In the genomic region with DNA sequence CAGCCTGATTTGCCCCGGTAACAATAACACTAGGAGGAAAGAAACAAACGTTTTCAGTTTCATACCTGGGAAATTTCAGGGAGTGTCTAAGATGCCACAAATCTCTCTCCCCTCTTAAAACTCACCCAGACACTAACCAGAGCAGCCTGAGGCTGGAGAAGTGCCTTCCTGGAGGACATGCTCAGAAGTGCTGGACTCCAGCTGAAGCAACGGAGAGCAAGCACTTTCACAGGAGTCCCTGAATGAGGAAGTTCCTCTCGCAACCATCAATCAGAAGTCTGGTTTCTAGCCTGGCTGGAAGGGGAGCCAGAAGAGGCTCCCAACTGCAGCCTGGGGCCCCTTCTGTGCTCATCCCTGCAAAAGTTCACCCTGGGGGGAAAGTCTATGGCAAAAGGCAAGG, we compare ENCODE assay signal across 12 mouse cellular contexts.
DNase-seq lines count a peak whose midpoint lies in the region; ATAC-seq and TF ChIP-seq lines count a peak whose summit lies in the region.
"Had no signal": no experiment of that assay in that cellular context is flagged by ENCODE, and none has a peak within 500 bp of the region (broad histone marks: within the 10 kb centered on the region; RNA-seq: fewer than 3 reads in every experiment).

No protein-coding gene starts in this region.

- H3K9me3 ChIP-seq in heart, embryonic 14.5 days (ENCODE audit: control insufficient read depth, low read length), result no peaks in the 10 kb centered on the region
- H3K9me3 ChIP-seq in liver, embryonic 15.5 days (replicated peaks), result no peaks in the 10 kb centered on the region
- H3K9me3 ChIP-seq: forebrain, embryonic 15.5 days had no signal

- TF ChIP-seq CTCF in spleen, adult 2 months (IDR thresholded peaks at IDR 0.05; ENCODE audit: extremely low read depth, insufficient read depth, insufficient read length, insufficient replicate concordance), result no peak

- 0 out of 2 replicates have a peak, but pooled peaks cover 3% of the 10 kb centered on the region for H3K36me3 ChIP-seq in heart, embryonic 14.5 days (ENCODE audit: control insufficient read depth, insufficient read depth, low read length)
- H3K36me3 ChIP-seq in spleen, adult 2 months (ENCODE audit: control insufficient read depth, insufficient read depth, low read length), result no peaks in the 10 kb centered on the region
- H3K36me3 ChIP-seq in liver, embryonic 15.5 days (replicated peaks), result no peaks in the 10 kb centered on the region
- H3K36me3 ChIP-seq: forebrain, embryonic 15.5 days had no signal

- no peak for ATAC-seq in heart, embryonic 14.5 days (ENCODE audit: insufficient number of reproducible peaks, insufficient read depth, low FRiP score, low read depth)
- ATAC-seq in liver, embryonic 15.5 days (ENCODE audit: insufficient read depth), result no peak
- no peak for ATAC-seq in erythroid progenitor cell, adult 5-6 weeks (replicated peaks; ENCODE audit: low FRiP score, poor library complexity, severe bottlenecking)
- ATAC-seq: forebrain, embryonic 15.5 days had no signal

- TF ChIP-seq POLR2A in spleen, adult 2 months (IDR thresholded peaks at IDR 0.05; ENCODE audit: low read depth, low read length), result no peak

- no peak overlapping the region for H3K4me2 ChIP-seq in heart, embryonic 14.5 days (ENCODE audit: low read length)
- H3K4me2 ChIP-seq in liver, embryonic 15.5 days, result peak overlapping the region; percentile 5; the same call in 1 of the 2 replicates
- H3K4me2 ChIP-seq: forebrain, embryonic 15.5 days had no signal

- H3K4me3 ChIP-seq in heart, embryonic 14.5 days (ENCODE audit: control insufficient read depth in 1 of 2, insufficient read depth in 1 of 2, low read depth in 1 of 2, low read length in 2 of 2), result no peak overlapping the region
- peak overlapping the region; percentile 18; the same call in 1 of the 2 replicates for H3K4me3 ChIP-seq in spleen, adult 2 months (ENCODE audit: extremely low read depth, insufficient read depth, insufficient read length)
- H3K4me3 ChIP-seq in liver, embryonic 15.5 days (replicated peaks), result no peak overlapping the region
- H3K4me3 ChIP-seq: forebrain, embryonic 15.5 days had no signal

- no peaks in the 10 kb centered on the region for H3K27me3 ChIP-seq in heart, embryonic 14.5 days (ENCODE audit: control insufficient read depth, insufficient read depth, low read length)
- H3K27me3 ChIP-seq in spleen, adult 2 months (ENCODE audit: control insufficient read depth, insufficient read depth, low read length), result no peaks in the 10 kb centered on the region
- no peaks in the 10 kb centered on the region for H3K27me3 ChIP-seq in liver, embryonic 15.5 days
- H3K27me3 ChIP-seq: forebrain, embryonic 15.5 days had no signal

- H3K27ac ChIP-seq in heart, embryonic 14.5 days (replicated peaks in 1 of 2; ENCODE audit: control insufficient read depth in 1 of 2, insufficient read depth in 1 of 2, low read depth in 2 of 2, low read length in 2 of 2), result peak overlapping the region; percentile 39 to 46
- H3K27ac ChIP-seq in spleen, adult 2 months (ENCODE audit: insufficient read depth, low read length), result no peak overlapping the region
- H3K27ac ChIP-seq in liver, embryonic 15.5 days (replicated peaks), result no peak overlapping the region
- H3K27ac ChIP-seq: forebrain, embryonic 15.5 days had no signal

- H3K9ac ChIP-seq in heart, embryonic 14.5 days (ENCODE audit: low read length), result no peak overlapping the region
- H3K9ac ChIP-seq in liver, embryonic 15.5 days, result no peak overlapping the region
- H3K9ac ChIP-seq: forebrain, embryonic 15.5 days had no signal

- peaks cover 33 to 52% of the 10 kb centered on the region in 2 experiments for H3K4me1 ChIP-seq in heart, embryonic 14.5 days (ENCODE audit: control insufficient read depth in 2 of 2, insufficient read depth in 2 of 2, low read length in 2 of 2)
- peaks cover 2% of the 10 kb centered on the region; the same call in 1 of the 2 replicates for H3K4me1 ChIP-seq in spleen, adult 2 months (ENCODE audit: control insufficient read depth, insufficient read depth, insufficient read length)
- H3K4me1 ChIP-seq in liver, embryonic 15.5 days (replicated peaks), result peaks cover 30% of the 10 kb centered on the region

- no peak for DNase-seq in heart, adult 18-20 months
- no peak for DNase-seq in spleen, adult 2 months (ENCODE audit: low read depth in 1 of 2, low spot score in 2 of 2)
- DNase-seq in spleen, postnatal 10 days (ENCODE audit: low spot score in 2 of 2), result no peak
- no peak for DNase-seq in adrenal gland, postnatal 4 days (ENCODE audit: low spot score in 2 of 2)
- DNase-seq in ovary, adult 18-20 months (ENCODE audit: low spot score), result no peak
- DNase-seq: kidney, adult 2 months; lung, postnatal 14 days; retina, postnatal 1 day had no signal

- 22% methylated on average over 4 of the region's 4 CpGs for WGBS in heart, embryonic 14.5 days
- whole genome bisulfite sequencing in spleen, adult 2 months, result 11% methylated on average over 4 of the region's 4 CpGs
- WGBS in liver, embryonic 15.5 days (ENCODE audit: insufficient replicate concordance), result 16% methylated on average over 4 of the region's 4 CpGs

Comparison
In these comparisons a context has a peak if more than half of its experiments do, and no peak if none do; other contexts are left out.
1. H3K27ac ChIP-seq: peak in heart, embryonic 14.5 days (2 of 2); none in spleen, adult 2 months (single experiment) and liver, embryonic 15.5 days (single experiment).